Mouse (Mus musculus): Measurements from ENCODE around the gene Olfr736. TPM values are rescaled to one million over a fixed set of nuclear protein-coding genes. Genes with fewer than 3 reads are reported as not detected.

Olfr736 gene
- polyA plus RNA-seq (2016; fragmentation: Nextera tagmentation; extraction: Ambion mirVana), result not detected in 2 replicates

- no peaks in the 10 kb centered on the region for H3K36me3 ChIP-seq (replicated peaks)
- no peak within 1 kb of the TSS for H3K4me3 ChIP-seq
- H3K9me3 ChIP-seq, result no peaks in the 10 kb centered on the region
- WGBS, result 90% methylated on average over 2 of the region's 2 CpGs
- DNase-seq (ENCODE audit: low spot score), result no peak
- H3K27me3 ChIP-seq (replicated peaks; ENCODE audit: low read depth, poor library complexity, severe bottlenecking), result no peaks in the 10 kb centered on the region
- no peak within 1 kb of the TSS for H3K27ac ChIP-seq (replicated peaks)
- H3K4me1 ChIP-seq, result no peaks in the 10 kb centered on the region
Measured at GRCm38 (mm10) chr14:50380863-50381262, at the start of gene Olfr736. Gene Olfr736 (plus strand): TSS chr14:50381163.

- H3K9me3 ChIP-seq, result no peaks in the 10 kb centered on the region
- no peaks in the 10 kb centered on the region for H3K36me3 ChIP-seq (replicated peaks)
- no peak within 1 kb of the TSS for H3K27ac ChIP-seq (replicated peaks)
- H3K27me3 ChIP-seq (replicated peaks; ENCODE audit: low read depth, poor library complexity, severe bottlenecking), result no peaks in the 10 kb centered on the region
- DNase-seq (ENCODE audit: low spot score), result no peak
- no peak within 1 kb of the TSS for H3K4me3 ChIP-seq
- WGBS, result 87% methylated on average over 2 of the region's 2 CpGs
- H3K4me1 ChIP-seq, result no peaks in the 10 kb centered on the region
Measured at GRCm38 (mm10) chr14:50348796-50349195, 32.2 kb upstream of the Olfr736 start, which contains the start of gene Olfr735. Gene Olfr735 (minus strand): TSS chr14:50348872.

GRCm38 (mm10) chr14:50352438-50352837 lies 28.5 kb upstream of the Olfr736 start:
- no peaks in the 10 kb centered on the region for H3K27me3 ChIP-seq (replicated peaks; ENCODE audit: low read depth, poor library complexity, severe bottlenecking)
- no peak overlapping the region for H3K4me3 ChIP-seq
- H3K27ac ChIP-seq (replicated peaks), result no peak overlapping the region
- H3K4me1 ChIP-seq, result no peaks in the 10 kb centered on the region
- peak; percentile 34 for DNase-seq (ENCODE audit: low spot score)
- H3K36me3 ChIP-seq (replicated peaks), result no peaks in the 10 kb centered on the region
- no peaks in the 10 kb centered on the region for H3K9me3 ChIP-seq
- WGBS, result 50% methylated on average over 3 of the region's 3 CpGs

DNA sequence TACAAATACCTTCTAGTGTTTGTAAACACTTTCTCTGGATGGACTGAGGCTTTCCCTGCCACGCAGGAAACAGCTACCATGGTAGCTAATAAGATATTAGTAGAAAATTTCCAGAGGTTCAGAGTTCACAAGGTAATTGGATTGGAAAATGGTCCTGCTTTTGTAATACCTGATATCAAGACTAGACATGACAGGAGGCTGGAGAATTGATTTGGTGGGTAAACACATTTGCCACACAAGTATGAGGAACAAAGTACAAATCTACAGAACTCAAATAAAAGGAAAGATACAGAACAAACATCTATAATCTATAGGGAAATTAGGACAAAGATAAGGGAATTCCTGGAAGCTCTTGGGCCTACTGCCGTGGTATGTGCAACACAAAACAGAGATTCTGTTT lies 24.2 kb upstream of the Olfr736 start:
- H3K4me1 ChIP-seq, result no peaks in the 10 kb centered on the region
- DNase-seq (ENCODE audit: low spot score), result no peak
- H3K36me3 ChIP-seq (replicated peaks), result no peaks in the 10 kb centered on the region
- H3K27me3 ChIP-seq (replicated peaks; ENCODE audit: low read depth, poor library complexity, severe bottlenecking), result no peaks in the 10 kb centered on the region
- H3K9me3 ChIP-seq, result no peaks in the 10 kb centered on the region
- 89% methylated on average over 2 of the region's 2 CpGs for WGBS
- H3K27ac ChIP-seq (replicated peaks), result no peak overlapping the region
- H3K4me3 ChIP-seq, result no peak overlapping the region

DNA sequence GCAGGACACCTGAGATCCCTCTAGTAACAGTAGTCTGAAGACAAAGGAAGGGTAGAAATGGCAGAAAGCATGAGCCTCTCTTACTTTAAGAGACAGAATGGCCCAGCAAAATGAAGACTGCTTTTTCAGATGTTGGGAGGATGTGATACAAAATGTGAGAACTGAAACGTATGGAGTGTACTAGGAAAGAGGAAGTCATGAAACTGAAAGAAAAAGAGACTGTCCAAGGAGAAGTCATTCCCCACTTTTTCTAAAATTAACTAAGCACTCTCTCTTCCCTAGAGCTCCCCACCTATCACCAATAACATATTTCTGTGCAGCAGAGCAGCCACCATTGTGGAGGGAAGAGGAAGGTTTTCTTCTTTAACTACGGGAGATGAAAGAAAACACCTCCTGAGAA lies 23.4 kb upstream of the Olfr736 start, which contains the start of gene Tlr11:
Tlr11 (plus strand) TSS at position 322 of the 400 bp plus-strand sequence.
- no peaks in the 10 kb centered on the region for H3K9me3 ChIP-seq
- H3K36me3 ChIP-seq (replicated peaks), result no peaks in the 10 kb centered on the region
- no peak within 1 kb of the TSS for H3K4me3 ChIP-seq
- 94% methylated on average over 2 of the region's 2 CpGs for WGBS
- no peak within 1 kb of the TSS for H3K27ac ChIP-seq (replicated peaks)
- H3K27me3 ChIP-seq (replicated peaks; ENCODE audit: low read depth, poor library complexity, severe bottlenecking), result no peaks in the 10 kb centered on the region
- H3K4me1 ChIP-seq, result no peaks in the 10 kb centered on the region
- no peak for DNase-seq (ENCODE audit: low spot score)

- no peak for DNase-seq (ENCODE audit: low spot score)
- Histone ChIP-seq H3K27me3 (replicated peaks; ENCODE audit: low read depth, poor library complexity, severe bottlenecking) (no peaks in the 10 kb centered on the region), H3K27ac (replicated peaks) (no peak overlapping the region), H3K4me1 (no peaks in the 10 kb centered on the region), H3K4me3 (no peak overlapping the region), H3K9me3 (0 out of 2 replicates have a peak, but pooled peaks cover 3% of the 10 kb centered on the region), H3K36me3 (replicated peaks) (no peaks in the 10 kb centered on the region)
- 88% methylated on average over 3 of the region's 3 CpGs for WGBS
Measured at GRCm38 (mm10) chr14:50360480-50360879, 20.5 kb upstream of the Olfr736 start.

- no peak overlapping the region for H3K27ac ChIP-seq (replicated peaks)
- no peaks in the 10 kb centered on the region for H3K27me3 ChIP-seq (replicated peaks; ENCODE audit: low read depth, poor library complexity, severe bottlenecking)
- H3K4me1 ChIP-seq, result no peaks in the 10 kb centered on the region
- 87% methylated on average over 2 of the region's 2 CpGs for WGBS
- no peak overlapping the region for H3K4me3 ChIP-seq
- DNase-seq (ENCODE audit: low spot score), result no peak
- H3K9me3 ChIP-seq, result 0 out of 2 replicates have a peak, but pooled peaks cover 3% of the 10 kb centered on the region
- H3K36me3 ChIP-seq (replicated peaks), result no peaks in the 10 kb centered on the region
Measured at GRCm38 (mm10) chr14:50363561-50363960, 17.4 kb upstream of the Olfr736 start.

DNA sequence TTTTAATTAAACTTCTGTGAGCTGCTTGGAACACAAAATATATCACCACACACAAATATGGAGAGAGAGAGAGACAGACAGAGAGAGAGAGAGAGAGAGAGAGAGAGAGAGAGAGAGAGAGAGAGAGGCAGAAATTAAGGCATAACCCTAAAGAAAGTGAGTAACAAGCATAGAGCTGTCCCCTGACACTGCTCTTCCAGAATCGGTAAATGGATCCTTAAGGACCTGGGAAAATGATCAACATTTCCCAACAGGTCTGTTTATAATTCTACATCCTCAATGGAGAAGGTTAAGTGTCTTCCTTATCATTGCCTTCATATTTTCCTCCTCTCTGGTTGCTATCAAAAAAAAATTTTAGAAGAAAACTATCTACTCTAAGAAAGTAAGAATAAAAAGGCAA lies 26.3 kb downstream of the Olfr736 start, which contains the start of gene Olfr738:
Olfr738 (plus strand) TSS at position 301 of the 400 bp plus-strand sequence.
- DNase-seq (ENCODE audit: low spot score), result no peak
- 74% methylated on average over 1 of the region's 1 CpGs for WGBS
- Histone ChIP-seq H3K4me1 (no peaks in the 10 kb centered on the region), H3K27ac (replicated peaks) (no peak within 1 kb of the TSS), H3K4me3 (no peak within 1 kb of the TSS), H3K9me3 (no peaks in the 10 kb centered on the region), H3K27me3 (replicated peaks; ENCODE audit: low read depth, poor library complexity, severe bottlenecking) (no peaks in the 10 kb centered on the region), H3K36me3 (replicated peaks) (no peaks in the 10 kb centered on the region)

GRCm38 (mm10) chr14:50418326-50418725 lies 37.4 kb downstream of the Olfr736 start, which contains the start of gene Olfr739:
Gene Olfr739 (plus strand): TSS chr14:50418626.
- no peak for DNase-seq (ENCODE audit: low spot score)
- Histone ChIP-seq H3K27ac (replicated peaks) (no peak within 1 kb of the TSS), H3K27me3 (replicated peaks; ENCODE audit: low read depth, poor library complexity, severe bottlenecking) (no peaks in the 10 kb centered on the region), H3K4me3 (no peak within 1 kb of the TSS), H3K4me1 (no peaks in the 10 kb centered on the region), H3K9me3 (no peaks in the 10 kb centered on the region), H3K36me3 (replicated peaks) (no peaks in the 10 kb centered on the region)
- WGBS, result 73% methylated on average over 2 of the region's 2 CpGs

Other genes starting within 250 kb of the Olfr736 start
- not detected in 2 replicates for gene Olfr728, start 238.5 kb upstream of the Olfr736 start, polyA plus RNA-seq (2016; fragmentation: Nextera tagmentation; extraction: Ambion mirVana)
- 0.05 TPM in 1 of 2 replicates, not detected in the other for gene Olfr729, start 228.3 kb upstream of the Olfr736 start, polyA plus RNA-seq (2016; fragmentation: Nextera tagmentation; extraction: Ambion mirVana)
- not detected in 2 replicates for gene Olfr730, start 193.0 kb upstream of the Olfr736 start, polyA plus RNA-seq (2016; fragmentation: Nextera tagmentation; extraction: Ambion mirVana)
- not detected in 2 replicates for gene Olfr731, start 139.3 kb upstream of the Olfr736 start, polyA plus RNA-seq (2016; fragmentation: Nextera tagmentation; extraction: Ambion mirVana)
- not detected in 2 replicates for gene Olfr732, start 97.0 kb upstream of the Olfr736 start, polyA plus RNA-seq (2016; fragmentation: Nextera tagmentation; extraction: Ambion mirVana)
- not detected in 2 replicates for gene Olfr733, start 79.6 kb upstream of the Olfr736 start, polyA plus RNA-seq (2016; fragmentation: Nextera tagmentation; extraction: Ambion mirVana)
- gene Olfr734, start 54.4 kb upstream of the Olfr736 start, polyA plus RNA-seq (2016; fragmentation: Nextera tagmentation; extraction: Ambion mirVana), result not detected in 2 replicates
- not detected in 2 replicates for gene Olfr735, start 32.3 kb upstream of the Olfr736 start, polyA plus RNA-seq (2016; fragmentation: Nextera tagmentation; extraction: Ambion mirVana)
- not detected in 2 replicates for gene Tlr11, start 23.2 kb upstream of the Olfr736 start, polyA plus RNA-seq (2016; fragmentation: Nextera tagmentation; extraction: Ambion mirVana)
- gene Olfr738, start 26.4 kb downstream of the Olfr736 start, polyA plus RNA-seq (2016; fragmentation: Nextera tagmentation; extraction: Ambion mirVana), result not detected in 2 replicates
- not detected in 2 replicates for gene Olfr739, start 37.5 kb downstream of the Olfr736 start, polyA plus RNA-seq (2016; fragmentation: Nextera tagmentation; extraction: Ambion mirVana)
- not detected in 2 replicates for gene Olfr740, start 64.4 kb downstream of the Olfr736 start, polyA plus RNA-seq (2016; fragmentation: Nextera tagmentation; extraction: Ambion mirVana)
- gene Olfr741, start 91.6 kb downstream of the Olfr736 start, polyA plus RNA-seq (2016; fragmentation: Nextera tagmentation; extraction: Ambion mirVana), result not detected in 2 replicates
- not detected in 2 replicates for gene Olfr742, start 122.4 kb downstream of the Olfr736 start, polyA plus RNA-seq (2016; fragmentation: Nextera tagmentation; extraction: Ambion mirVana)
- not detected in 2 replicates for gene Olfr743, start 140.7 kb downstream of the Olfr736 start, polyA plus RNA-seq (2016; fragmentation: Nextera tagmentation; extraction: Ambion mirVana)
- not detected in 2 replicates for gene Olfr744, start 233.7 kb downstream of the Olfr736 start, polyA plus RNA-seq (2016; fragmentation: Nextera tagmentation; extraction: Ambion mirVana)

Data from embryonic facial prominence, embryonic 10.5 days (tissue).